Mouse (Mus musculus): ENCODE data around the gene Psip1.
"Not testable (repeated sequence)": the region's sequence is repeated elsewhere in the genome, so short reads cannot be mapped to it uniquely, and the experiment has no call there.

DNA sequence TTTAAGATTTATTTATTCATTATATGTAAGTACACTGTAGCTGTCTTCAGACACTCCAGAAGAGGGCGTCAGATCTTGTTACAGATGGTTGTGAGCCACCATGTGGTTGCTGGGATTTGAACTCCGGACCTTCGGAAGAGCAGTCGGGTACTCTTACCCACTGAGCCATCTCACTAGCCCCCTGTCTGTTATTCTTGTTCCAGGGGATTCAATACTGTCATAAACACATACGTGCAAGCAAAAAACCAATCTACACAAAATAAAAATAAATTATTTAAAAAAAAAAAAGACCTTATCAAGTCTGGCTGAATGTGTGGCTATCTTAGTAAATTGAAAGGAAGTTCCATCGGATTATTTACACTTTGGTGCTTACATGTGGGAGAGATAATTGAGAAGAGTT lies 29.9 kb upstream of the Psip1 start:
- TF ChIP-seq GATA1 (IDR thresholded peaks at IDR 0.05; ENCODE audit: borderline replicate concordance, low read length); FLI1 (IDR thresholded peaks at IDR 0.05; ENCODE audit: low read length): not testable (repeated sequence)
